Mouse (Mus musculus): ENCODE results near the gene Fabp2.

GRCm38 (mm10) chr3:122868270-122868669, 26.6 kb upstream of the Fabp2 start:
- TF ChIP-seq CTCF (IDR thresholded peaks at IDR 0.05; ENCODE audit: insufficient read depth, low read depth, low read length) = no peak
- TF ChIP-seq POLR2A (IDR thresholded peaks at IDR 0.05; ENCODE audit: insufficient read depth, low read depth, low read length) = no peak

All from olfactory bulb, adult 2 months (tissue).